Mouse (Mus musculus): ENCODE results near the gene Akt1s1.
A peak's percentile ranks its signal among the peaks of the same experiment; 100 is the strongest.

Akt1s1 gene

DNA sequence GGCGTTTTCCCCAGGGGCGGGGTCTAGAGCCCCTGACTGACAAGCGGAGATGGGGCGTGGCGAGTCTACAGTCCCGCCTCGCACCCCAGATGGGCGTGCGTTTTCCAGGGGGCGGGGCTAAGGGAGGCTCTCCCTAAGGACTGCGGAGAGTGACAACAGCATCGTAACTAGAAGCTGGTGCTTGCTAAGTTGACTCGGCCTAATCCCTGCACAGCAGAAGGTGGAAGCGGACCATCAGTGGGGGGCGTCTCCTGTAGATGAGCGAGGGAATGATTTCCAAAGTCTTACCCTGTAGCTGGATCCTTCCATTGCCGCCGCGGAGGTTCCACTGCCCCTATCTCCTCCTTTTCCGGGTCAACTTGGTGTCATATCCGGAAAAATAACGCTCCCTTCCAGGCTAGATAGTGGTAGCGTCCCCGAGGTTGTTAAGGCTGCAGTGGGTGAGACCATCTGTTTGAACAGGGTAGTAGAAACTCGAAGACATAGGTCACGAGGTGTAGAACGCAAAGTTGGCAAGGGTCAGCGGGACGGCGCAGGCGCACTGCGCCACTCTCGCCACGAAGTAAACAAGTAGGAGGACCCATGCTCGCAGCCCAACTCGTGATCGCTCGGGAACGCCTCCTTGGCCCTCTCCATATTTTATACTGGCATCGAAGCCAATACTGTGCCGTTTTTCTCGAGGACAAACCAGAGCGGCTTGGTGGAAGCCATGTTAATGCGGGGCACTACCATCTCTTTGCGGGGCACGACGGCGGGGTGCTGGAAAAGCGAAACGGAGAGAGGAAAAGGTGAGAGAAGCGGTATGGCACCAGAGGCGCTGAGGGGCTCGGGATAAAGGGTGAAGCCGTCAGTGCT, at the start of gene Akt1s1, which contains the start of gene Tbc1d17:
TSS of gene Akt1s1 (plus strand) at position 431 of the 855 bp plus-strand sequence.
TSS of gene Tbc1d17 (minus strand) at position 519 of the 855 bp plus-strand sequence.
- peak; percentile 100 for DNase-seq (ENCODE audit: low read depth, low spot score)

DNA sequence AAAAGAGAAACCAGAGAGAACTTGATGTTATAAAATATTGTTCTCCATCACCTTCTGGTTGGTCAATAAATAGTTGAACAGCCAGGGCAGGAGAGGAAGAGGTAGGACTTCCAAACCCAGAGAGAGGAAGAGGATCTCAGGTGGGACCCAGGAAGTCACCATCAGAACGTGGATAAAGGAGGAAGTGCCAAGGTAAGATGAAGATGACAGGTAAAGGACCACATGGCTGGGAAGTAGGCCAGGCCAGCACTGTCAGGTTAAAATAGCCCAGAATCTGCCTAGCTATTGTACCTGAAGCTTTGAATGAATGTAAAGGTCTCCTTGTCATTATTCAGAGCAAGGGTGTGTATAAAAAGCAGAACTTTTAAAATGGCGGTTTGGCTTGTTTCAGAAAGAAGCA, 39.9 kb upstream of the Akt1s1 start:
- DNase-seq (ENCODE audit: low read depth, low spot score): no peak

GRCm38 (mm10) chr7:44809466-44809865, 39.3 kb upstream of the Akt1s1 start:
- DNase-seq (ENCODE audit: low read depth, low spot score): no peak

DNA sequence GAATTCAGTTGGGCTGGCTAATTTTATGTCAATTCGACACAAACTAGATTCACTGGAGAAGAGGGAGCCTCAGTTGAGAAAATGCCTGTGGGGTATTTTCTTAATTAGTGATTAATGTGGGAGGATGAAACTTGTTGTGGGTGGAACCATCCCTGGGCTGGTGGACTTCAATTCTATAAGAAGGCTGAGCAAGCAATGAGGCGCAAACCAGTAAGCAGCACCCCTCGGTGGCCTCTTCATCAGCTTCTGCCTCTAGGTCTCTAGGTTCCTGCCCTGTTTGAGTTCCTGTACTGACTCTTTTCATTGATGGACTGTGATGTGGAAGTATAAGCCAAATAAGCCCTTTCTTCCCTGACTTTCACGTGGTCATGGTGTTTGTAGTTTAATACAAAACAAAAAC, 38.4 kb upstream of the Akt1s1 start:
- no peak for DNase-seq (ENCODE audit: low read depth, low spot score)

DNA sequence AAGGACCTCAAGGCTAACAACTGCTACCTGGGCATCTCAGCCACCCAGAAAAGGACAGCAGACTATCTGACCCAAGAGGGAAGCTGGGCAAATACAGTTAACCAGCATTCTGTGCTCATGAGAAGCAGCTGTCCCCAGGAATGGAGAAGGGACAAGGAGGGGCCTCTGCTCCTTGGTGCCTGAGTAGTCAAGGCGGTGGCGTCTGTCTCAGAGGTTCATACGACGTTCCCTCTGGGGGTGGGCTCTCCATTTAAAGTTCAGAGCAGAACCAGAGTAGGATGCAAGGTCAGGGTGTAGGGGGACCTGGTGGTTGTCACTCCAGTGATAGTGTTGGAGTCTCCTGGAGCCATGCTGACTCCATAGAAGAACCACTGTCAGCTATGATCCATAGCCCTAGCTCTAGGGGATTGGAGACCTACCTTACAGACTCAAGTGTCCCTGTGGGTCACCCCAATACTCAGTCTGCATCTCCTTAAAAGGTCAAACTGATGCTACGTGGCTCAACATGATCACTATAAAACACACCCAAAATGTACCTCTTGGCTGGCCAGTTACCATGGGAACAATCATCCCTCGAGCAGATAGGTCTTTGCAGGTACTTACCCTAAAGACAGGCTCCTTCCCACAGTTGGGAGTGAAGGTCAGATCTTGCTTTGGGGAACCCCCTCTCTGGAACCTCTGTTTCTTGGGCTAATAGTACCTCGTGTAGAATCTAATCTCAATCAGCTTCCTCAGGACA, 37.8 kb upstream of the Akt1s1 start:
- DNase-seq (ENCODE audit: low read depth, low spot score): no peak

GRCm38 (mm10) chr7:44812651-44813325, 36.0 kb upstream of the Akt1s1 start:
- DNase-seq (ENCODE audit: low read depth, low spot score): no peak

- DNase-seq (ENCODE audit: low read depth, low spot score): no peak
These were observed 34.8 kb upstream of the Akt1s1 start for GRCm38 (mm10) chr7:44813985-44814384.

DNA sequence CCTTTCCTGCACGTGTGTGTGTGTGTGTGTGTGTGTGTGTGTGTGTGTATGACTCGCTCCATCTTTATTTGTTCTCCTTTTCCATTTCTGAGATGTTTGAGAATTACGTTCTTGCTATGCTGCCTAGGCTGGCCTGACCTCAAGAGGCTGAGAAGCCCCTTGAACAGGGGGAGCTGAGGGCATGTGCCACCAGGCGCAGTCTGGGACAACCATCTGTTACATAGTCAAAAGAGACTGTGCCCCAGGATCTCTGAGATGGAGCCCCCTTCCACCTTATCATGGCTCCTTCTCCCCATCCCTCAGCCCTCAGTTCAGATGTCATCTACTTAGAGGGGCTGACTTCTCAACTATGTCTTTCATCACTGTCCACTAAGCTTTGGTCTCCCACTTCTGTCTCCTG, 34.4 kb upstream of the Akt1s1 start:
- no peak for DNase-seq (ENCODE audit: low read depth, low spot score)

- DNase-seq (ENCODE audit: low read depth, low spot score): no peak
These were observed 33.7 kb upstream of the Akt1s1 start for GRCm38 (mm10) chr7:44814952-44815553.

DNA sequence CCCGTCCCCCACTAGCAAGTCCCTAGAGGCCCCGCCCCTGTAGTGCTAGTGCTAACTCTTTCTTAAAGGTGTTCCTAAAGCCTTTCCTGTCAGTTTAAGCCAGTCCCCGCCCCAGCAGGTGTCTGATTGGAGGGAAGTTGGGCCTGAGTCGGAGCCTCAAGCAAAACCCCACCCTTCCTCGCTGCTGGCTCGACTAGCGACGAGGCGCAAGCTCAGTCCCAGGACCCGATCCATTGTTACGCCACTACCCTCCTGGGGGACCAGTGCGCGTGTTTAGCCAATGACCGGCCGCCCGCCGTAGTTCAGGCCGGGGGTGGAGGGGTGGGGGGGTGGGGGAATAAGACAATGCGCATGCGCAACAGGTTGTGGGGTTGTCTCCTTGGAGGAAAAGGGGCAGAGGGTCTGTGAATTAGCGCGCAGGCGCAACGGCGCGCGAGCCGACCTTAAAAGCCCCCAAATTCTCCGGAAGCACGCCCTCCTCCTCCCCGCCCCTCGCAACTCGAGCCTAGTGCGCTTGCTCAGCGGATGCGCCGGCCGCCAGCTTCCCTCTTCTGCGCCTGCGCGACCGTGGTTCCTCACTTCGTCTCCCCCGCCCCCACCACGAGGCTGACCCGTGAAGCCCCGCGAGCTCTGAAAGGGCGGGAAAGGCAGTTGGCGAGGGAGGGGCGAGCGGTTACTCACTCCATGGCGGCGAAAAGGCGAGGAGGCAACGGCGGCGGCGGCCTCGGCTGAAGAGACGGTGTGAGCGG, 32.9 kb upstream of the Akt1s1 start, which contains the start of the genes Nup62 and Il4i1:
TSS of gene Nup62 (plus strand) at position 368 of the 749 bp plus-strand sequence.
TSS of gene Il4i1 (plus strand) at position 667 of the 749 bp plus-strand sequence.
- peak; percentile 100 for DNase-seq (ENCODE audit: low read depth, low spot score)

- DNase-seq (ENCODE audit: low read depth, low spot score): peak; percentile 75
These were observed 32.2 kb upstream of the Akt1s1 start, which contains the start of gene Atf5 for GRCm38 (mm10) chr7:44816470-44817021. Atf5 (minus strand) TSS chr7:44816658.

DNA sequence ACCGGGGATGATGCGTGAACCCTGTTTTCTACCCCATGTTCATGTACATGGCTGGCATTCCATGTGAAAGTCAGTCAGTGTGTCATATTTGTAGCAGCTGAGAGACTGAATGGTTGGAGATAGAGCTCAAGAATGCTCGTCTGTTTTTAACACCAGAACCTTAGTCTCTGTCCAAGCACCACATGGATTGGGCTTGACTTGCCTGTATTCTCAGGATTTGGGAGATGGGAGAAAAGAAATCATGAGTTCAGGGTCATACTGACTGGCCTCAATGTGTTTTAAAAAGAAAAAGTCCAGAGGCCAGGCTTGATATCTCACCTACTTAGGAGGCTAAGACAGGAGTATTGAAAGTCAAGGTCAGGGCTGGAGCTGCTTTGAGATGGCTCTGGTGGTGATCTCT, 31.4 kb upstream of the Akt1s1 start:
- no peak for DNase-seq (ENCODE audit: low read depth, low spot score)

DNA sequence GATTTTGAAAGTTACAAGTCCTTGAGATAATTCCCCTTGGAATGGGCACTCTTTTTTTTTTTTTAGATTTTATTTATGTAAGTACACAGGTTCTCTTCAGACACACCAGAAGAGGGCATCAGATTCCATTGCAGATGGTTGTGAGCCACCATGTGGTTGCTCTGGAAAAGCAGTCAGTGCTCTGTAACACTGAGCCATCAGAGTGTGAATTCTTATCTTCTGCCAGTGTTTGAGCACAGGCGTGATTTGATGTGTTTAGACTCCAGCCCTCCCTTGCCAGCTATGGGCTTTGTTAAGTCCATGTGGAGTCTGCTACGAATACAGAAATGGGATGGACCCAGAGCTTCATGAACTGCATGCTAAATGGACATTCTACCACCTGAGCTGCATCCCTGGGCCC, 30.6 kb upstream of the Akt1s1 start:
- peak; percentile 44 for DNase-seq (ENCODE audit: low read depth, low spot score)

- DNase-seq (ENCODE audit: low read depth, low spot score): peak; percentile 55
These were observed 30.0 kb upstream of the Akt1s1 start for GRCm38 (mm10) chr7:44818751-44819235.

DNA sequence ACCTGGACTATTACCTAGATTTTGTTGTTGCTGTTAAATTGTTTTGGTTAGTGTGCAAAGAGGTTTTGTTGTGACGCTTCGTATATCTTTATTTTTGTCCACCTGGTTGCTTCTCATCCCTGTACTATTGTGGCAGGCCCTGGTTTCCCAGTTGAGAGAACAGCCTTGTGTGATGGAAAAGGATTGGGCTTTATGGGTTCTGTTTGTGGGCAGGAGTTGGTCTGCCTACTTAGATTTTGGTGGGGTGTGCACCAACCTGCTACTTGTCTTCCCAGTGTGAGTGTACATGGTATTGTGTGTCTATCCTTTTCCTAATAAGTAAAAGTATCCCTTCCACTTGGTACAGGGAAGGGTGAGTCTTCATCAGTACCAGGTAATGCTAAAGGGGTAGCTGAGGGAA, 29.4 kb upstream of the Akt1s1 start:
- DNase-seq (ENCODE audit: low read depth, low spot score): no peak

GRCm38 (mm10) chr7:44819863-44820262, 28.9 kb upstream of the Akt1s1 start:
- DNase-seq (ENCODE audit: low read depth, low spot score): no peak

GRCm38 (mm10) chr7:44820525-44820924, 28.3 kb upstream of the Akt1s1 start:
- no peak for DNase-seq (ENCODE audit: low read depth, low spot score)

GRCm38 (mm10) chr7:44821666-44822448, 26.9 kb upstream of the Akt1s1 start:
- peak; percentile 40 for DNase-seq (ENCODE audit: low read depth, low spot score)

DNA sequence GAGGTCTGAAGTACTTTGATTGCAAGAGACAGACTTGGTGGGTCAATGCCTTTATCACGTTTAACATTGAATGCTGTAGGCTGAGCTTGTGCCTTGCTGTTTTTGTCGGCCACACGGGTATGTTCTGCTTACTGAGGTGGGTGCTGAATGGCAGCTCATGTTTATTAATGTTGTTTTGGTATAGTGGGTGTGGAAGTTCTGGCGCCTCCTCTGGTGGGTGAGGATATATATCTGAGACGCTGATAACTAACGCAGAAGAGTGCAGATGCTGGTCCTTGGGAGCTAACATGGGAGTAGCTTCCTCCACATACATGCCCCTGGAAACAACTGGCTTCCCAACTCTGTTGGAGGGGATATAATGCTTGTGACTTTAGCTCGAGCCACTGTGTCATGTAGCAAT, 25.4 kb upstream of the Akt1s1 start:
- DNase-seq (ENCODE audit: low read depth, low spot score): no peak
